ENCODE assay signal across 11 mouse cellular contexts in the genomic region with DNA sequence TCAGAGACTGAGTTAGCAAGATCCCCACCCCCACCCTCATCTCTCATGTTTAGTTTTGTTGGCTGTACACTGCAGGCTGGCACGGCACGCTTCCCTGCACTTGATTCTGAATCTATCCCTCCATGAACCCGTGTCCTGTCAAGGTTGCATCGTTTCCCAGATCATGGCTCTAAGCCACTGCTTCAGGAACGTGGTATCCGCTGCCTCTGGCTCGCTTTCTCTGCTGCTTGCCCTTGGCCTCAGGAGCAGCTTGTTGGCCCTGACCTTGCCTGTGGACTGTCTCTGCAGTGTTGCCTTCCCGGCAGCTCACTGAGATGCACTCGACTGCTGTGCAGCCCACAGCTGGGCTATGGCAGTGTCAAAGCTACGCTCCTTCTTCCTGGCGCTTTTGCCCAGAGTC.
DNase-seq lines count a peak whose midpoint lies in the region; ATAC-seq and TF ChIP-seq lines count a peak whose summit lies in the region.
"Had no signal": no experiment of that assay in that cellular context is flagged by ENCODE, and none has a peak within 500 bp of the region (broad histone marks: within the 10 kb centered on the region; RNA-seq: fewer than 3 reads in every experiment).

No protein-coding gene starts in this region.

- no peak for TF ChIP-seq CTCF in left cerebral cortex, adult 2 months (IDR thresholded peaks at IDR 0.05)
- TF ChIP-seq CTCF in midbrain, postnatal 0 days (IDR thresholded peaks at IDR 0.05): no peak

- ATAC-seq in kidney, embryonic 14.5 days (ENCODE audit: low FRiP score, low TSS enrichment): no peak
- no peak for ATAC-seq in heart, embryonic 15.5 days (replicated peaks; ENCODE audit: insufficient number of reproducible peaks, insufficient read depth, low FRiP score, low read depth)
- ATAC-seq in midbrain, postnatal 0 days (ENCODE audit: low FRiP score): no peak

- no peak overlapping the region for H3K4me2 ChIP-seq in kidney, embryonic 14.5 days (replicated peaks; ENCODE audit: low read depth, low read length)
- H3K4me2 ChIP-seq in heart, embryonic 15.5 days: no peak overlapping the region
- no peak overlapping the region for H3K4me2 ChIP-seq in midbrain, postnatal 0 days (ENCODE audit: low read depth, low read length, poor library complexity, severe bottlenecking)

- intact Hi-C loops in left cerebral cortex, adult 2 months (cut with DNase I): no loop called here

- peak; percentile 53 for DNase-seq in kidney, adult 11 months
- peak; percentile 28 for DNase-seq in brain, adult 2 months (ENCODE audit: low read depth, low spot score)
- peak; percentile 50 for DNase-seq in kidney, postnatal 14 days
- no peak for DNase-seq in left cerebral cortex, adult 2 months (ENCODE audit: extremely low spot score in 1 of 2, low spot score in 2 of 2)
- no peak for DNase-seq in thymus, postnatal 10 days (ENCODE audit: low spot score in 2 of 2)
- no peak for DNase-seq in midbrain, postnatal 0 days (ENCODE audit: low spot score)
- DNase-seq: layer of hippocampus, adult 9-11 months; liver; lung, postnatal 14 days had no signal

- H3K36me3 ChIP-seq in kidney, embryonic 14.5 days (ENCODE audit: control insufficient read depth, insufficient read depth, low read length): peaks cover 7% of the 10 kb centered on the region; the same call in 1 of the 2 replicates
- no peaks in the 10 kb centered on the region for H3K36me3 ChIP-seq in heart, embryonic 15.5 days
- H3K36me3 ChIP-seq in midbrain, postnatal 0 days (ENCODE audit: insufficient read depth, low read length): no peaks in the 10 kb centered on the region; the same call in 1 of the 2 replicates

- H3K9me3 ChIP-seq in kidney, embryonic 14.5 days (ENCODE audit: control insufficient read depth, low read length): no peaks in the 10 kb centered on the region
- H3K9me3 ChIP-seq in heart, embryonic 15.5 days (replicated peaks): no peaks in the 10 kb centered on the region
- H3K9me3 ChIP-seq in midbrain, postnatal 0 days (ENCODE audit: low read length): no peaks in the 10 kb centered on the region

- no peak overlapping the region for H3K4me3 ChIP-seq in kidney, embryonic 14.5 days (ENCODE audit: low read length)
- H3K4me3 ChIP-seq in heart, embryonic 15.5 days: no peak overlapping the region
- no peak overlapping the region for H3K4me3 ChIP-seq in left cerebral cortex, adult 2 months
- no peak overlapping the region for H3K4me3 ChIP-seq in midbrain, postnatal 0 days (ENCODE audit: low read depth, low read length)

- H3K27me3 ChIP-seq in kidney, embryonic 14.5 days (ENCODE audit: control insufficient read depth, insufficient read depth, low read length): no peaks in the 10 kb centered on the region
- no peaks in the 10 kb centered on the region for H3K27me3 ChIP-seq in heart, embryonic 15.5 days
- H3K27me3 ChIP-seq in midbrain, postnatal 0 days (ENCODE audit: insufficient read depth, low read length): no peaks in the 10 kb centered on the region

- 50% methylated on average over 11 of the region's 11 CpGs for WGBS in kidney, embryonic 14.5 days
- WGBS in heart, embryonic 15.5 days: 51% methylated on average over 11 of the region's 11 CpGs
- 85% methylated on average over 11 of the region's 11 CpGs for WGBS in midbrain, postnatal 0 days

- H3K9ac ChIP-seq in kidney, embryonic 14.5 days (ENCODE audit: low read depth, low read length): no peak overlapping the region
- 0 out of 2 replicates have a peak overlapping the region, but pooled peaks have one; percentile 23 for H3K9ac ChIP-seq in heart, embryonic 15.5 days
- no peak overlapping the region for H3K9ac ChIP-seq in midbrain, postnatal 0 days (replicated peaks; ENCODE audit: low read length, poor library complexity, severe bottlenecking)

- no peak overlapping the region for H3K27ac ChIP-seq in kidney, embryonic 14.5 days (ENCODE audit: low read depth, low read length)
- peak overlapping the region; percentile 68 for H3K27ac ChIP-seq in heart, embryonic 15.5 days
- H3K27ac ChIP-seq in left cerebral cortex, adult 2 months: no peak overlapping the region; the same call in 1 of the 2 replicates
- H3K27ac ChIP-seq in midbrain, postnatal 0 days (ENCODE audit: low read depth, low read length): no peak overlapping the region

- H3K4me1 ChIP-seq in kidney, embryonic 14.5 days (ENCODE audit: control insufficient read depth, insufficient read depth, low read length): peaks cover 37% of the 10 kb centered on the region
- peaks cover 30% of the 10 kb centered on the region for H3K4me1 ChIP-seq in heart, embryonic 15.5 days (replicated peaks)
- no peaks in the 10 kb centered on the region for H3K4me1 ChIP-seq in midbrain, postnatal 0 days (ENCODE audit: insufficient read depth, low read length)

Comparison
In these comparisons a context has a peak if more than half of its experiments do, and no peak if none do; other contexts are left out.
1. DNase-seq: peak in kidney, adult 11 months (single experiment), brain, adult 2 months (single experiment) and kidney, postnatal 14 days (single experiment); none in left cerebral cortex, adult 2 months (0 of 2), thymus, postnatal 10 days (0 of 2) and midbrain, postnatal 0 days (single experiment).